Mouse (Mus musculus): ENCODE measurements around the gene Gsdma.
A peak's percentile ranks its signal among the peaks of the same experiment; 100 is the strongest.
"Not testable (repeated sequence)": the region's sequence is repeated elsewhere in the genome, so short reads cannot be mapped to it uniquely, and the experiment has no call there.

The Gsdma gene

GRCm38 (mm10) chr11:98709001-98709741 lies 45.0 kb downstream of the Gsdma start:
- no peak for DNase-seq (ENCODE audit: low spot score in 2 of 2)

GRCm38 (mm10) chr11:98710416-98711045 lies 46.4 kb downstream of the Gsdma start:
- DNase-seq (ENCODE audit: low spot score in 2 of 2): no peak

GRCm38 (mm10) chr11:98711046-98711434 lies 46.9 kb downstream of the Gsdma start:
- no peak for DNase-seq (ENCODE audit: low spot score in 2 of 2)

- DNase-seq (ENCODE audit: low spot score in 2 of 2): not testable (repeated sequence)
Measured at GRCm38 (mm10) chr11:98712009-98712408, 47.9 kb downstream of the Gsdma start.

GRCm38 (mm10) chr11:98713703-98714102 lies 49.6 kb downstream of the Gsdma start:
- no peak for DNase-seq (ENCODE audit: low spot score in 2 of 2)

GRCm38 (mm10) chr11:98715946-98716345 lies 51.8 kb downstream of the Gsdma start:
- DNase-seq (ENCODE audit: low spot score in 2 of 2): no peak

GRCm38 (mm10) chr11:98717904-98718303 lies 53.8 kb downstream of the Gsdma start:
- peak; percentile 67 to 71 for DNase-seq (ENCODE audit: low spot score in 2 of 2)

GRCm38 (mm10) chr11:98720756-98721155 lies 56.6 kb downstream of the Gsdma start:
- DNase-seq (ENCODE audit: low spot score in 2 of 2): no peak

- peak in 1 of 2 experiments; percentile 71 for DNase-seq (ENCODE audit: low spot score in 2 of 2)
Measured at GRCm38 (mm10) chr11:98721458-98722226, 57.5 kb downstream of the Gsdma start.

GRCm38 (mm10) chr11:98723098-98723497 lies 58.9 kb downstream of the Gsdma start:
- DNase-seq (ENCODE audit: low spot score in 2 of 2): no peak

GRCm38 (mm10) chr11:98725926-98726506 lies 61.9 kb downstream of the Gsdma start:
- DNase-seq (ENCODE audit: low spot score in 2 of 2): no peak
